Mouse (Mus musculus) cerebellum, postnatal 10 days (tissue): ENCODE results near the gene Creb1.
"Not testable (repeated sequence)": the region's sequence is repeated elsewhere in the genome, so short reads cannot be mapped to it uniquely, and the experiment has no call there.

Source experiments
- DNase-seq, 2 experiments: peaks; one replicate each; pipeline ENCODE4 v3.0.0; 2021; ENCODE audit warnings: mixed read lengths in 2 of 2

The Creb1 gene

DNA sequence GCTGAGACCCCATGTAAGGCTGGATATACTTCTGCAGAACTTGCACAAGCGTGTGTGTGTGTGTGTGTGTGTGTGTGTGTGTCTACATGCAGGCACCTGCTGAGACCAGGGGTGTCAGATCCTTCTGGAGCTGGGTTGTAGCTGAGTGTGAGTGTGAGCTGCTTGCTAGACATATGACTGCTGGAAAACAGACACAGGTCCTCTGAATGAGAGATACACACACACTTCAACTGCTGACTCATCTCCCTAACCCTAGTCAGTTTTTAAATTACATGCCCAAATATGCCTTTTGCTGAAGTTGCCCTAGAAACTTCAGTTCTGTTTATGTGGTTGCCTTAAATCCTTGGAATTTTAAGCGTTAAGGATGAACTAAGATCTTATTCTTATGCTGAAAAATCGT, 13.6 kb downstream of the Creb1 start:
- no peak for DNase-seq

DNA sequence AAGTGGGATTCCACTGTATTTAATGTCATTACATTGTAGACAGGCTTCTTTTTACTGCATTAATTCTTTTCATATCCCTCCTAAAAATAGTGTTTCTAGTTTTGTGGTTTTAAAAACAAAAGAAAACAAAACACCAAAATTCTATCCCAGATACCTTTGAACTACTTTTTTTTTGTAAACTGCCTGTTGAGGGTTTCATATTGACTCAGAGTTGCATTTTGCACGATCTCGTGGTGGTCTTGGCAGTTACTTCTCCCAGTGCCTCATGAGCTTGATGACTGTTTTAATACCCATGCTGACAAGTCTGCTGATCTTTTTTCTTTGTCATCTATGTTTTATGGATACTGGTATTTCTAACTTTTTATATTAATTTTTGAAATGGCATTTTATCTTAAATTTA, 16.9 kb downstream of the Creb1 start:
- DNase-seq = no peak

DNA sequence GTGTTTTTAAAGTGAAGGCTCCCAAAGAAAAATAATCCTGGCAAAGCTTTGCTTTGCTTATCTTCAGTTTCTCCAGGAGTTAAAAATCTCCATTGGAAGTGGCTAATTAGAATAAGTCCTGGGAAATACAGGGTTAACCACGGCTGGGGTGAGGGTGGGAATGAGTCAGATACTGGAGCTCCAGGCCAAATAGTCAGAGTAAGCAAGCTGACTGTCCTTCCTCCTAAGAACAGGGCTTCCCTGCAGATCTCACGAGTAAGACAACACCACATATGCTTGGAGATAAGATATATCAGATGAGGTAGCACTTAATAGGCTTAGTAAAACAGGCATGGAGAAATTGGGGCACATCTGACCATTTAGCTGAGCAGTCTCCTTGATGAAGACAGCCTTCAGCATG, 19.5 kb downstream of the Creb1 start:
- DNase-seq = no peak

DNA sequence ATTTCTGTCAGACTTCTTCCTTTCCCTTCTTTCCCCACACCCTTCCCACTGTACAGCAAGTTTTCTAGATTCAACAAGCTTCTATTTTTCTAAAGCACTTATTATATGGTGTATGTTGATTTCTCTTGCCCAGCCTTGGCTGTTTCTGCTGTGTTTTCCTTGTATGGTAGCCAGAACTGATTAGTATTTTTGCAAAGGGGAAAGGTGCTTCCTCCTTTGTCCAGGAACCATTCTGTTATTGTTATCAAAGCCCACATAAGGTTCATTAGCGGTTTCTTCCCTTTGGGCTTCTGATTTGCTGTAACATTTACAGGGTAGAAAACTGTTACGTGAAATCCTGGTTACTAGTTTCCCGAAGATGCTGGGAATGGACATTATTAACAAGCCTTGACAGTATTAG, 27.7 kb downstream of the Creb1 start:
- no peak for DNase-seq

DNA sequence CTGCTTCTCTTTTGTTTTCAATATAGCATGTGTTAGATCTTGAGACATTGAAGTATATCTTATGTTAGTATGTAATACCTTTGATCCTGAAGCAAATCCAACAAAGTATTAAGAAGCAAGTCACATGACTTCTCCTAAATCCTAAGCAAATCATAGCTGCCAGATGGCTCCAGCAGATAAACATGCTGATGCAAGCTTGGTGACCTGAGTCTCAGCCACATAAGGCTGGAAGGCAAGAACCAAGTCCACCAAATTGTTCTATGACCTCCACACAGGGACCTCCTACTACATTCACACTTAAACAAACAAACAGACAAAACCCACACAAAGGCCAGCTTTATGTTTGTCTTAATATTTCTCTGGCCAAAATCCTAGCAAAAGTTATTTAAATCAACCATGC, 35.8 kb downstream of the Creb1 start:
- no peak for DNase-seq

DNA sequence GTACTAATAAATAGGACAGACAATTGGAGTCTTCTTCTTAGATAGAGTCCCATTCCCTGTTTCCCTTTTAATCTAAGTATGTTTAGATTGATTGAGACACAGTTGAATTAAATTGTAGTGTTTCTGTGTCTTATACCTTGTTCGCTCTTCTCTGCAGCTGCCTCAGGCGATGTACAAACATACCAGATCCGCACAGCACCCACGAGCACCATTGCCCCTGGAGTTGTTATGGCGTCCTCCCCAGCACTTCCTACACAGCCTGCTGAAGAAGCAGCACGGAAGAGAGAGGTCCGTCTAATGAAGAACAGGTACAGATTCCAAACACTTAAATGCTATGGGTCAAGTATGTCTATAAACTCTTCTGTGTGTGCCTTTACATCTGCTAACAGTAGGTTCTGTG, 43.6 kb downstream of the Creb1 start:
- DNase-seq = no peak

DNA sequence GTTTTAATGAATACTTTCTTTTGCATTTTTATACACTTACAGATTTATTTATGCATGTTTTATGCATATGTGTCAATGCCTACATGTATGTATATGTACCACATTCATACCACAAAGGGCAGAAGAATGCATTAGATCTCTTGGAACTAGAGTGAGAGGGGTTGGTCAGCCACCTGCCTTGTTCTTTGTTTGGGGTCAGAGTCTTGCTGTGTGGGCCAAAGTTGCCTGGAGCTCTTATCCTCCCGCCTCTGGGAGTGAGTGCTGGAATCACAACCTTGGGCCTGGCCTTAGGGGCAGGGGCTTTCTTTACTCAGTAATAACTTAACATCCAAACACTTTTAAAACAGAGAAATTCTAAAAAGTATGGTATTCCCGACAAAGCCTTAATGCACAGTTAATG, 44.3 kb downstream of the Creb1 start:
- no peak for DNase-seq

DNA sequence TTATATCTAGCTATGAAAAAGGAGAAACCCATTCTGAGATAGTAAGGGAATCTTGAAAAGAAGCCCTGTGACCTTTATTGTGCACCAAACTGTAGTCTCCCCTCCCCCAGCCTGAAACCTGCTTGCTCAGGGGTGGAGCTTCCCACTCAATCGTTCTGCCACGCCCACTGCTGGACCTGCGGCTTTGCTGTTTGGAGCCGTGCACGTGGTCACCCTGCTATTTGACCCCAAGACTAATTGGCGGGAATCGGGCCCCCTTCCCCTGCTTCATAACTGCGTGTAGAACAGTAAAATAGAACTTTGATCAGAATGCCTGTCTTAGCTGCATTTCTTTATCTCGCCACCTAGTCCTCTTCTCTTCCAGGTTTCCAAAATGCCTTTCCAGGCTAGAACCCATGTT, 45.5 kb downstream of the Creb1 start:
- DNase-seq = not testable (repeated sequence)

DNA sequence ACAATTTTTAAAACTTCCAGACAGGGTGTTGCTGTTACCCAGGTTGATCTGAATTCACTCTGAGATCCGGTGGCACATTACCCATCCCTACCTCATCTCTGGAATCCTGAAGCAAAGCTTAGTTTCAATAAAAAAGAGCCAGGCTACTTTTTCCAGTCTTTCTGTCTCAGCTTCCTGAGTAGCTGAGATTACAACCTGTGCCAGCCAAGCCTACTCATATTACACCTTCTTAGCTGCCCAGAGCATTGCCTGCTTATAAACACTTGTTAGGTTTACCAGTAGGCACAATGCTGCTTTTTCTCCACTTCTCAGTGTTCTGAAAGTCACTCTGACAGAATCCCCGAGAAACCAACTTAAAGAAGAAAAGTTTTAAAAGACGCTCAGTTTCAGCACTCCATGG, 46.4 kb downstream of the Creb1 start:
- DNase-seq = no peak

DNA sequence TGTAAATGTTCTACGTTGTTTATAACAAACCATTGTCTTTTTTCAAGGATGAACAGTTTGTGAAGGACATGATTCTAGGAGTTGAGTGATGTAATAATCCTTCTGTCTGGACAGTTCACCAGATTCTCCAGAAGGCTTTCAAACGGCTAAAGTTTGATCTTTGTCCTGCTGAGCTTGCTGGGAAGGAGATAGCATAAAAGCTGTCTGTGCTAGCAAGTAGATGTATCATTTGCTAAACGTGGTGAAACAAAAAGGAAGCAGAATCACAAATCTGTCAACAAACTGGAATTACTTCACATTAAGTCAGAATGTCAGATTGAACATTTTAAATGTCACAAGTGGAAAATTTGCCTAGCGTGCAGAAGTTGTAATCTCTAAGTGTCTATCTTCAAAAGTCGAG, 66.5 kb downstream of the Creb1 start:
- DNase-seq = no peak

DNA sequence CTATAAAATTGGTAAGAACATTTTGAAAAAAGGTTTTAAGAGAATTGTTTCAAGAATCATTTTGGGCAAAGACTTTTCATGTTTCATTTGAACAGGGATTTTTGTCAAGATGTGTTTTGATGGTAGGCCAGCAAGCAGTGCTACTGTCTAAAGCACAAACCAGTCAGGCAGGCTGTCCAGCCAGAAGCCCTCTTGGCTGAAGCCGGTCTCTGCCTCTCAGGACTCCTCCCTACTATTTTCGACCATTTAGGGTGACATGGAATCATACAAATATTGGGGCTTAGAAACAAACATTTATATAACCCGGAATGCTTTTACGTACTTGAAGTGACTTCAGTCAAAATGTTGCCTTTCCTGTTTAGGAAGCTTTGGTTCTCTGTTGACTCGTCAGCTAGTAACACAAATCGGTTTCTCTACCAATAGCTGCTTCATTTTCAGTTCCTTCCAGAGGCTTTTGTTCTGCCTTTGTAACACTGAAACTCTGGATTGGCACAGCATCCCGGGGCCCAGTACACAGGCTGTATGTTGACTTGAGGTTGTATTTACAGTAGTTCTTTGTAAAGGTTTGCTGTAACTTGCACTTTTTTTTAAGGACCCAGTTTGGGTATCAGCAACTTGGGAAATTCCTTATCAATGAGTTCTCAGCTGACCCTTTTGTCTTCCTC, 68.1 kb downstream of the Creb1 start:
- DNase-seq = no peak

DNA sequence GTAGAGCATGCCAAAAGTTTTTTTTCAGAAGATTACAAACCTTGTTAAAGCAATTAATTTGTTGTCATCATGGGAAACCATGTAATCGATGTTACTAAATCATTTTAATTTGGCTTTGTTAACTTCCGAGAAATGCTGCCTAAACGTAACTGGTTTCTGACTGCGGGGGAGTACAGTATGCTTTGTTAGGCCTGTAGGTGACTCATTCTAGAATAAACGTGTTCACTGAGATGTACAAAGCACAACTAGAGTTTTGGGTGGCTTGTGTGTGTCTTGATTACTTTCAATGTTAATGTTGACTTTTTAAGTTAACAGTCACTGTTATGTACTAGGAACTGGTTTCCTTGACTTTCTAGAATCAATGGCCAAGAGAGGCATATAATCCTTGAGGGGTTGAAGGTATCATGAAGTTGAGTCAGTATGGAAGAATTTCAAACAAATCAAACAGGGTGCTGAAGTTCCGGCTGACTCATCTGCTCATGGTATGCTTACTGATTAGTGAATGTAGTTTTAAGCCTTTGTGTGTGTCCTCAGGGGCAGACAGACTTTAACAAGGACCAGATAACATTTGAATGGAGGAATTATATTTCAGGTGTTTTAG, 68.9 kb downstream of the Creb1 start:
- DNase-seq = no peak

DNA sequence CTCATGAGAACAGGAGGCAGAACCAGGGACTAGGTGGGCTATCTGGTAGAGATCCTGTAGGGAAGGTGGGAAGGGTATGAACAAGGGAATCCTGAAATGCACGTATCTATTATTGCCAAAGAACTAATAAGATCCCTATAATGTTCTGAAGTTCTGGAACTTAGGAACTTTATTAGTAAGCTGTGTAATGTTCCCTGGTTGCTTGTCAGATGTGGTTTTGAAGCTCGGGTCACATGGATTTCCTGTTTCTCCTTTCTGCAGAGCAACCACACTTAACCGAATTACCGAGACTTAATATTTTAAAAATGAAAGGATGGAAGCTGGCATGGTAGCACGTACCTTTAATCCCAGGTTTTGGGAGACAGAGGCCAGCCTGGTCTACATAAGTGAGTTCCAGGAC, 70.9 kb downstream of the Creb1 start:
- DNase-seq = no peak

DNA sequence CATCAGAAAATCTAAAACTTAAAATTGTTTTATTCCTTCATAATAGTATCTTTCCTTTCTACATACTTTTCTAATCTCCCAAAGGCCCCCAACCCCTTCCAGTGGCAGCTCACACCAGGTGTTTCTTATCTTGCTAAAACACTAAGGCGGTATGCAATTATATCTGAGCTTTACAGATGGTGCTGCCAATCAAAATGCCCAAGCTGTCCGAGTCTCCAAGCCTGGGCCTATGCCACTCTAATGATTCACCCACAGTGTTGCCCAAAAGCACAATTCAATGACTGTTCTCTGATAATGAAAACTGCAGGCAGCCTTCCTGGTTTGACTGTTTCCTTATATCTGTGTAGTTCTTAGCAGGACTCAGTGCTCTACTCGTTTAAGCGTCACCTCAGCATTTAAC, 76.7 kb downstream of the Creb1 start:
- no peak for DNase-seq

DNA sequence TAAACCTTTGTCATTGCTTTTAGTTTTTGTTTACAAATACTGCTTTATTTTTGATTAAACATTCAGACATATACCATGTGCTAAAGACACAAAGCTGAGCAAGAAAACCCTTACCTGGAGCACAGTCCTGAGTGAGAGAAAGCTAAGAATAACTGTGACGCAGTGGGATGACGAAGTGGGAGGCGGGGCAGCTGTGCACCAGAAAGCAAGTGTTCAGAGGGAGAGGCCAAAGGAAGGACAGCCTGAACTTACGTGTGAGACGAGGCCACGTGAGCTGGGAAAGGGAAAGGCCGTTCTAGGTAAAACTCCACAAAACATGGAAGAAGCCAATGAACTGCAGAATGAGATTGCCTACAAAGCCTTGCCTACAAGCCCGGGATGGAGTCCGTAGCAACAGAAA, 77.5 kb downstream of the Creb1 start:
- no peak for DNase-seq

DNA sequence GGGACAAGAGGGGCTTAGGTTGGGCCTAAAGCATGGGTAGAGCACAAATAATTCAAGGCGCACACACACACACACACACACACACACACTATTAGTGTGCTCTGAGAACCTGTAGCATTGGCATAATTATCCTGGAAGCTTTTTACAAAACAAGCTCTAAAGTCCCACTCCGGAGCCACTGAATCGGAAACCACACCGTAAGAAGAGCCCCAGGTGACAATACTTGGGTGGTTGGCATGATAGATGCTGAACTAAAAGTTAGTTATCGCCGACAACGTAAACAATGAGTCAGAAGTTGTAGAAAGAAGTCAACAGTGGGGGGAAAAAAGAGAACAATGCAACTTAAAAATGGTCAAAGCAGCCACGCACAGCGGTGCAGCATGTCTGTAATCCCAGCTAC, 81.9 kb downstream of the Creb1 start:
- DNase-seq = no peak

DNA sequence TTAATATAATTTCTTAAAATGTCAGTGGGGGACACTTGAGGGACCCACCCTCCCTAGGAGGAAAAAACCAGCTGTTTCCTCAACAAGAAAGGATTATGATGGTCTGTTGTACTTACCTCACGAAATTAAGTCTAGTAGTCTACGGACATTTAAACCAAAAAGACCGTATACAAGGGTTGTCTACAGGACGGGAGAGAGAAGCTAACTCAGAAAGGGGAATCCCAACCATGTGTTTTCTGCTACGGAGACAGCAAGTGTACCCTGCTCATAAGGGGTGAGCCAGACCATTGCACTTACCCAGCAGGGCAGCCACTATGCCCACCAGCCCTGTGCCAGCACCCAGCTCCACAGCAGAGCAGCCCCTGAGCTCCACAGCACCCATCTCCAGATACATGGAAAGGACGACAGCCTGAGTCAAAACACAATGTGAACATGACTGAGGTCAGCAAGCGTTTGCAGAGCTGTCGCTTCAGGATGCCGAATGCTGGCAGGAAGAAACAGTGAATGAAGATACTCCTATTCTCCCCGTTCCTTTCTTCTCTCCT, 82.4 kb downstream of the Creb1 start:
- no peak for DNase-seq

DNA sequence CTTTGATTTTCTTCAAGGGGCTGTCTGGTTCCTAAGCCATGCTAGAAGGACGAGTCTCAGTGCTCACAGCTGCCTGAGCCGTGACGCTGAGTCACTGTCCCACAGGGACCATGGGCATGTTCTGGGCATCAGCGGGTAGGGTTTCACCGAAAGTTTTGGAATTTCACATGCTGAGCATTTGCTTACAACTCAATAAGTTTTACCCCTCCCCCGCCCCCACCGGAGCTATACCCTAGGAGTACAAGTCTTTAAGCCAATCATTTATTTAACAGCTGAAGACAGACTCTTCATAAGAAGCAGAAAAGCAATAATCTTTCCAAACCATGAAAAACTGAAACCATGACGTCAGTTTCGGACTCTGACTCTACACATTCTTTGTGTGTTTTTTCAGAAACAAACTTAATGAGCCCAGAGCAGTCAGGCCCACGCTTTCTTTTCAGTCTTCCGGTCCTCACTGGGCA, 83.1 kb downstream of the Creb1 start:
- DNase-seq = peak in 1 of 2 experiments; percentile 10

DNA sequence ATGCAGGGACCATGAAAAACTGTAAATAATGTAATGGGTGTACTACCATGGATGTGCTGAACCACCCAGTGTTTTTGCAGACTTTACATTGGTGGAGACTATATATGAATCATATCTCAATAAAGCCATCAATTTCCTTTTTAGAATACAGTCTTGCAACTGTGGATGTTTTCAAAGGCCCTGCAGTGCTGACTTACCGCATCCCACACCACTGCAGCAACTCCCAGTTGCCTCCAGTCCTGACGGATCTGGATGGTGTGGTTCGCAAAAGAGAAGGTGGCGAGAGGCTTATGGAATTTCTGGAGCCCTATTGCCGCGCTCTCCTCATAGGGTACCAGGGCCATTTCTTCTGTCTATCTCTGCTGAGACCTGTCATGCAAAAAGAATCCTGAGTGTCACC, 83.6 kb downstream of the Creb1 start:
- DNase-seq = no peak

DNA sequence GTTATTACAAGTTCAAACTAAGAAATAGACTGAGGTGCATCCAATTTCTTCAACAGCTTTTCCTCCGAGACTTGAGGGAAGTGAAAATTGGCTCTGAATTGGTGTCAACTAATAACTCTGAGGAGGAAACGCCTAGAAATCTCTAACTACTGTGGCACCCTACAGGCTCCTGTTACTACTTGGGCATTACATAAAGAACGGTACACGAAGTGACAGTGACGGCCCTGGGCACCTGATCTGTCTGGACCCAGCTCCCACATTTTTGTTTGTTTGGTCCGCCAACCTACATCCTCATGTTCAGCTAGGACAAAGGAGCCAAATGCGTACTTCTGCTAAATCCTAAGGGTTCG, 84.1 kb downstream of the Creb1 start:
- no peak for DNase-seq

DNA sequence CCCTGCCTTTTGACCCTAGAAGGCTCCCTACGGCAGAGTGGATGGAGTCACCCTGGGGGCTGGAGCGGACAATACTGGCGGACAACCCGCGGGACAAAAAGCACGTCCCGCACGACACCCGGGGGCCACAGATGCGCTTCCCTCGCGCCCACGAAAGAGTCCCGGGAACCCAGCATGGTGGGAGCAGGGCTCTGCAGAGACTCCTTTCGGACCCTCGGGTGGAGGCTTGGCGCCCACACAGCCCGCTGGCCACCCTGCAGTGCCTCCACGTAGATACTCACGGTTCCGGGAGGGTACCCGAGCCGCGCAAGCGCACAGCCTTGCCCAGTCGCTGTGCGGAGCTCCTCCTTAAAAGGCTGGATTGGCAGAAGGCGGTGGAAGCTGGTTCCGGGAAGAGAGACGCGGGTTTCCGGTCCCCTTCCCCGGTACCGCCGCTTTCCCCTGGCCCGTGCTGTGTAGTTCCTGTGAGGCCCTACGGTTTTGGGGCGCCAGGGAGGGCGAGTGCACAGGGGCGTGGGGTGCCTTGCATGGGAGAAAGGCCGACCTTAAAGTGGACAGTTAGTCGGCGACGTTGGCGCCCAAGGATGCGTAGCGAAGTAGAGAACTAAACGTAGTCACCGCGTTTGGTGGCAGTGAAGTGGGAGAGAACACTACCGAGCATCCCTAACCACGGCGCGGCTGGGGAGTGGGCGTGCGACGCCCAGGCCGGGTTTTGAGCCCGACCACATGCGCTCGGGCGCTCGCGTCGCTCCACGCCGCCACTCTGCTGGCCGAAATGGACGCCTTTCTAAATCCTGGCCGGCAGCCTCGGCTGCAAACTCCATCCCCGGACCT, 84.7 kb downstream of the Creb1 start, which contains the start of gene Mettl21a:
TSS of gene Mettl21a (minus strand) at position 362 of the 834 bp plus-strand sequence.
- peak; percentile 95 to 97 for DNase-seq

DNA sequence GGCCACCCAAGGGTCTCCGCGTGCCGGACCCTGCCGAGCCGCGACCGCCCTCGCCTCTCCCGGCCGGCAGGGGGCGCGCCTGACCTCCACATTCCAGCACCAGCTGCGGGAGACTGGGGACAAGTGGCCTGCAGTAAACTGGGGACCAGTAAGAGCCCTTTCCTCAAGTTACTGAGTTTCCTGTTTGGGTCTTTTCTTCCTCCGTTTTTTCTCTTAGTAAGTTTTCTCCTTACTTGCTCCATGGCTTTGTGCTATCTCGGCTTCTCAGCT, 85.2 kb downstream of the Creb1 start:
- DNase-seq = peak; percentile 95

DNA sequence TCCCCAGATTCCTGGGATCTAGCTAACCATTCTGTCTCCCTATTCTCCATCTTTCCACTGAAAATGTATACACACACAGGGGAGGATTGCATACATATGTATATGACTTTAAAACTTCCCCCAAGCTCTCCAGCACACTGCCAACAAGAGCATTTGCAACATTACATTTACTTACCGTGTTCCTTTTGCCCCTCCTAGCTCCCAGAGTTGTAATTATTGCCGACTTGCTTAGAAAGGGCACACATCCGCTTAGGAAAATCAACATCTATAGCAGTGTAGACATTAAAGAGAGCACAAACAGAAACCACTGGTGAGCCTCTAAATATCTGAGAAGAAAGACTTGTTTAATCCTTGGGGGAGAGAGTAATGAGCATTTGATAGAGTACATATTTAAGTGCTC, 85.8 kb downstream of the Creb1 start:
- DNase-seq = no peak

DNA sequence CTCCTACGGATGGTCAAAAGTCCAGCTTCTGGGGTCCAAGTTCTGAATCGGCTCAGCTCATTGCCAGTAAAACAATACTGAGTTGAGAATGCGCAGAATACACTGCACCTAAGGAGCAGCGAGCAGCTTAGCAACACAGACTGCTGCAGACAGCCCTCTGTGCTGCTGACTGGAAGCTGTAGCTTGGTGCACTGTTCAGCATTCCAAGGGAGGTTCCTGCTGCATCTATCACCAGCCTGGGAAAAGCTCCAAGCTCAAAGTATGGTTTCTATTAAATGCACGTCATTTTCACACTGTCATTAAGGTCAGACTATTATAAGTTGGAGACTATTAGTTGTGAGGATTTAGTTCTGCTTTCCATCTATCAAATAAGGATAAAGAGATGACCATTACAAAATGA, 88.7 kb downstream of the Creb1 start:
- no peak for DNase-seq
